In genomic region chr7:136341599-136342210, GRCm38 (mm10) we compare ENCODE assay signal across 13 mouse cellular contexts.
DNase-seq lines count a peak whose midpoint lies in the region; ATAC-seq and TF ChIP-seq lines count a peak whose summit lies in the region.
"Had no signal": no experiment of that assay in that cellular context is flagged by ENCODE, and none has a peak within 500 bp of the region (broad histone marks: within the 10 kb centered on the region; RNA-seq: fewer than 3 reads in every experiment).

No protein-coding gene starts in this region.

- H3K4me1 ChIP-seq in lung, embryonic 14.5 days (ENCODE audit: insufficient read depth) = peaks cover 10% of the 10 kb centered on the region
- H3K4me1 ChIP-seq in hindbrain, embryonic 10.5 days (replicated peaks) = peaks cover 28% of the 10 kb centered on the region
- H3K4me1 ChIP-seq in neural tube, embryonic 14.5 days (ENCODE audit: control insufficient read depth, insufficient read depth, low read length) = peaks cover 20% of the 10 kb centered on the region

- H3K4me3 ChIP-seq in lung, embryonic 14.5 days (ENCODE audit: low read depth, low read length) = no peak overlapping the region
- no peak overlapping the region for H3K4me3 ChIP-seq in hindbrain, embryonic 10.5 days
- no peak overlapping the region for H3K4me3 ChIP-seq in neural tube, embryonic 14.5 days (ENCODE audit: low read depth, low read length)
- H3K4me3 ChIP-seq: heart, embryonic 12.5 days had no signal

- no peak for DNase-seq in lung, embryonic 14.5 days
- DNase-seq in lung, adult 18-20 months = no peak
- DNase-seq in hindbrain, embryonic 10.5 days (ENCODE audit: low spot score) = no peak
- peak; percentile 10 to 20 for DNase-seq in layer of hippocampus, postnatal 10 days (ENCODE audit: low spot score in 2 of 2)
- no peak for DNase-seq in thymus, postnatal 25 days
- no peak for DNase-seq in natural killer cell, adult 2 months (ENCODE audit: low spot score in 2 of 2)
- DNase-seq: cerebellum, adult 11 months; kidney, adult 9 months; liver; thymus, postnatal 4 days had no signal

- no peaks in the 10 kb centered on the region for H3K9me3 ChIP-seq in lung, embryonic 14.5 days (ENCODE audit: low read depth, low read length)
- no peaks in the 10 kb centered on the region for H3K9me3 ChIP-seq in hindbrain, embryonic 10.5 days
- H3K9me3 ChIP-seq in neural tube, embryonic 14.5 days (ENCODE audit: control insufficient read depth, low read length) = no peaks in the 10 kb centered on the region
- H3K9me3 ChIP-seq: heart, embryonic 12.5 days had no signal

- WGBS in lung, embryonic 14.5 days = 58% methylated on average over 16 of the region's 16 CpGs
- WGBS in hindbrain, embryonic 10.5 days = 66% methylated on average over 16 of the region's 16 CpGs
- 61% methylated on average over 16 of the region's 16 CpGs for WGBS in neural tube, embryonic 14.5 days

- H3K36me3 ChIP-seq in lung, embryonic 14.5 days (ENCODE audit: insufficient read depth) = no peaks in the 10 kb centered on the region
- H3K36me3 ChIP-seq in hindbrain, embryonic 10.5 days = no peaks in the 10 kb centered on the region
- no peaks in the 10 kb centered on the region for H3K36me3 ChIP-seq in neural tube, embryonic 14.5 days (ENCODE audit: control insufficient read depth, insufficient read depth, low read length)
- H3K36me3 ChIP-seq: heart, embryonic 12.5 days had no signal

- no peak for ATAC-seq in lung, embryonic 14.5 days (ENCODE audit: insufficient read depth)
- no peak for ATAC-seq in neural tube, embryonic 14.5 days (ENCODE audit: low read depth)
- ATAC-seq: activated CD4-positive, CD25-positive, alpha-beta regulatory T cell, adult 4 months had no signal

- peak overlapping the region; percentile 90 for H3K27ac ChIP-seq in lung, embryonic 14.5 days (ENCODE audit: low read depth)
- peak overlapping the region; percentile 71 for H3K27ac ChIP-seq in hindbrain, embryonic 10.5 days
- peak overlapping the region; percentile 48; the same call in 1 of the 2 replicates for H3K27ac ChIP-seq in neural tube, embryonic 14.5 days (ENCODE audit: low read depth, low read length)

- no peaks in the 10 kb centered on the region for H3K27me3 ChIP-seq in lung, embryonic 14.5 days (ENCODE audit: insufficient read depth, low read length)
- no peaks in the 10 kb centered on the region for H3K27me3 ChIP-seq in hindbrain, embryonic 10.5 days (ENCODE audit: insufficient read depth, poor library complexity, severe bottlenecking)
- no peaks in the 10 kb centered on the region for H3K27me3 ChIP-seq in neural tube, embryonic 14.5 days (ENCODE audit: control insufficient read depth, insufficient read depth, low read length)
- H3K27me3 ChIP-seq: heart, embryonic 12.5 days had no signal

- H3K9ac ChIP-seq in lung, embryonic 14.5 days = no peak overlapping the region; the same call in 1 of the 2 replicates
- H3K9ac ChIP-seq in neural tube, embryonic 14.5 days (replicated peaks; ENCODE audit: low read depth, low read length) = no peak overlapping the region
- H3K9ac ChIP-seq: heart, embryonic 12.5 days had no signal

- no peak for TF ChIP-seq CTCF in lung, embryonic 14.5 days (IDR thresholded peaks at IDR 0.05; ENCODE audit: low read depth)

- H3K4me2 ChIP-seq in lung, embryonic 14.5 days = no peak overlapping the region
- no peak overlapping the region for H3K4me2 ChIP-seq in neural tube, embryonic 14.5 days (ENCODE audit: low read depth, low read length)
- H3K4me2 ChIP-seq: heart, embryonic 12.5 days had no signal

Comparison
In these comparisons a context has a peak if more than half of its experiments do, and no peak if none do; other contexts are left out.
1. DNase-seq: peak in layer of hippocampus, postnatal 10 days (2 of 2); none in lung, embryonic 14.5 days (single experiment), lung, adult 18-20 months (0 of 2), hindbrain, embryonic 10.5 days (single experiment), thymus, postnatal 25 days (single experiment) and natural killer cell, adult 2 months (0 of 2).
2. Peak in every context shown above with its lines, with median percentiles within 50 percentile points of each other: H3K27ac ChIP-seq.